Mouse (Mus musculus): Measurements from ENCODE around the gene Ggt5. TPM values are rescaled to one million over a fixed set of nuclear protein-coding genes. Genes with fewer than 3 reads are reported as not detected.

Ggt5 gene
- polyA plus RNA-seq, 2 experiments = 0.27 to 0.65 TPM

- Histone ChIP-seq H3K9me3 (ENCODE audit: control insufficient read depth, low read length) (no peaks in the 10 kb centered on the region), H3K4me1 (replicated peaks; ENCODE audit: control insufficient read depth in 2 of 2, insufficient read depth in 2 of 2, low read length in 1 of 2) (peaks cover 0 to 13% of the 10 kb centered on the region in 2 experiments; a peak in 3 of 4 replicates), H3K4me3 (ENCODE audit: insufficient read depth in 1 of 2, low read depth in 2 of 2, low read length in 2 of 2) (no peak overlapping the region), H3K27ac (no peak overlapping the region), H3K4me2 (ENCODE audit: low read depth) (no peak overlapping the region), H3K9ac (replicated peaks) (no peak overlapping the region), H3K27me3 (ENCODE audit: control insufficient read depth, insufficient read depth, low read length) (no peaks in the 10 kb centered on the region), H3K36me3 (replicated peaks; ENCODE audit: control insufficient read depth, insufficient read depth, low read depth) (peaks cover 7% of the 10 kb centered on the region)
- DNase-seq (ENCODE audit: low read depth in 3 of 3, low spot score in 3 of 3) (no peak), ATAC-seq (ENCODE audit: insufficient read depth) (no peak)
- TF ChIP-seq EP300 (IDR thresholded peaks at IDR 0.05; ENCODE audit: low read depth) (no peak), CTCF (IDR thresholded peaks at IDR 0.05; ENCODE audit: low read depth) (no peak)
- 78% methylated on average over 3 of the region's 3 CpGs for WGBS (ENCODE audit: insufficient replicate concordance)
Observed at GRCm38 (mm10) chr10:75647362-75647761, 58.2 kb downstream of the Ggt5 start.

- Histone ChIP-seq H3K4me3 (ENCODE audit: insufficient read depth in 1 of 2, low read depth in 2 of 2, low read length in 2 of 2) (no peak overlapping the region), H3K36me3 (replicated peaks; ENCODE audit: control insufficient read depth, insufficient read depth, low read depth) (peaks cover 14% of the 10 kb centered on the region), H3K9ac (replicated peaks) (no peak overlapping the region), H3K9me3 (ENCODE audit: control insufficient read depth, low read length) (no peaks in the 10 kb centered on the region), H3K4me1 (replicated peaks; ENCODE audit: control insufficient read depth in 2 of 2, insufficient read depth in 2 of 2, low read length in 1 of 2) (peaks cover 0 to 11% of the 10 kb centered on the region in 2 experiments; a peak in 3 of 4 replicates), H3K27me3 (ENCODE audit: control insufficient read depth, insufficient read depth, low read length) (no peaks in the 10 kb centered on the region), H3K27ac (no peak overlapping the region), H3K4me2 (ENCODE audit: low read depth) (no peak overlapping the region)
- DNase-seq (ENCODE audit: low read depth in 3 of 3, low spot score in 3 of 3) (no peak), ATAC-seq (ENCODE audit: insufficient read depth) (no peak)
- 92% methylated on average over 6 of the region's 6 CpGs for WGBS (ENCODE audit: insufficient replicate concordance)
- TF ChIP-seq EP300 (IDR thresholded peaks at IDR 0.05; ENCODE audit: low read depth) (no peak), CTCF (IDR thresholded peaks at IDR 0.05; ENCODE audit: low read depth) (no peak)
Observed at GRCm38 (mm10) chr10:75648091-75648490, 59.0 kb downstream of the Ggt5 start.

GRCm38 (mm10) chr10:75649001-75649400, 59.9 kb downstream of the Ggt5 start:
- no peak overlapping the region for H3K9ac ChIP-seq (replicated peaks)
- peaks cover 17% of the 10 kb centered on the region for H3K36me3 ChIP-seq (replicated peaks; ENCODE audit: control insufficient read depth, insufficient read depth, low read depth)

GRCm38 (mm10) chr10:75649406-75649995, 60.4 kb downstream of the Ggt5 start:
- H3K4me1 ChIP-seq (replicated peaks; ENCODE audit: control insufficient read depth in 2 of 2, insufficient read depth in 2 of 2, low read length in 1 of 2) = no peaks in the 10 kb centered on the region
- H3K27me3 ChIP-seq (ENCODE audit: control insufficient read depth, insufficient read depth, low read length) = no peaks in the 10 kb centered on the region
- no peak overlapping the region for H3K27ac ChIP-seq
- H3K4me2 ChIP-seq (ENCODE audit: low read depth) = no peak overlapping the region
- WGBS (ENCODE audit: insufficient replicate concordance) = 84% methylated on average over 4 of the region's 4 CpGs
- H3K4me3 ChIP-seq (ENCODE audit: insufficient read depth in 1 of 2, low read depth in 2 of 2, low read length in 2 of 2) = no peak overlapping the region
- DNase-seq (ENCODE audit: low read depth in 3 of 3, low spot score in 3 of 3) (no peak), ATAC-seq (ENCODE audit: insufficient read depth) (no peak)
- no peaks in the 10 kb centered on the region for H3K9me3 ChIP-seq (ENCODE audit: control insufficient read depth, low read length)
- no peak overlapping the region for H3K9ac ChIP-seq (replicated peaks)
- TF ChIP-seq CTCF (IDR thresholded peaks at IDR 0.05; ENCODE audit: low read depth) = no peak
- peaks cover 17% of the 10 kb centered on the region for H3K36me3 ChIP-seq (replicated peaks; ENCODE audit: control insufficient read depth, insufficient read depth, low read depth)

More at GRCm38 (mm10) chr10:75649001-75649400, 59.9 kb downstream of the Ggt5 start:
- H3K27me3 ChIP-seq (ENCODE audit: control insufficient read depth, insufficient read depth, low read length) = no peaks in the 10 kb centered on the region
- H3K9me3 ChIP-seq (ENCODE audit: control insufficient read depth, low read length) = no peaks in the 10 kb centered on the region
- no peak overlapping the region for H3K4me2 ChIP-seq (ENCODE audit: low read depth)
- ATAC-seq (ENCODE audit: insufficient read depth) = no peak
- TF ChIP-seq EP300 (IDR thresholded peaks at IDR 0.05; ENCODE audit: low read depth) (no peak), CTCF (IDR thresholded peaks at IDR 0.05; ENCODE audit: low read depth) (no peak)
- WGBS (ENCODE audit: insufficient replicate concordance) = 81% methylated on average over 7 of the region's 7 CpGs
- peaks cover 0 to 4% of the 10 kb centered on the region in 2 experiments; a peak in 2 of 4 replicates for H3K4me1 ChIP-seq (replicated peaks; ENCODE audit: control insufficient read depth in 2 of 2, insufficient read depth in 2 of 2, low read length in 1 of 2)
- DNase-seq (ENCODE audit: low read depth in 3 of 3, low spot score in 3 of 3) = no peak
- no peak overlapping the region for H3K27ac ChIP-seq
- H3K4me3 ChIP-seq (ENCODE audit: insufficient read depth in 1 of 2, low read depth in 2 of 2, low read length in 2 of 2) = no peak overlapping the region

GRCm38 (mm10) chr10:75650306-75650902, 61.3 kb downstream of the Ggt5 start:
- H3K4me2 ChIP-seq (ENCODE audit: low read depth) = no peak overlapping the region
- H3K27ac ChIP-seq = no peak overlapping the region
- TF ChIP-seq CTCF (IDR thresholded peaks at IDR 0.05; ENCODE audit: low read depth) = no peak
- TF ChIP-seq EP300 (IDR thresholded peaks at IDR 0.05; ENCODE audit: low read depth) = no peak
- no peak overlapping the region for H3K9ac ChIP-seq (replicated peaks)
- ATAC-seq (ENCODE audit: insufficient read depth) (no peak), DNase-seq (ENCODE audit: low read depth in 3 of 3, low spot score in 3 of 3) (no peak)
- WGBS (ENCODE audit: insufficient replicate concordance) = 72% methylated on average over 6 of the region's 6 CpGs
- H3K4me1 ChIP-seq (replicated peaks; ENCODE audit: control insufficient read depth in 2 of 2, insufficient read depth in 2 of 2, low read length in 1 of 2) = no peaks in the 10 kb centered on the region
- H3K4me3 ChIP-seq (ENCODE audit: insufficient read depth in 1 of 2, low read depth in 2 of 2, low read length in 2 of 2) = no peak overlapping the region
- H3K36me3 ChIP-seq (replicated peaks; ENCODE audit: control insufficient read depth, insufficient read depth, low read depth) = peaks cover 20% of the 10 kb centered on the region
- H3K9me3 ChIP-seq (ENCODE audit: control insufficient read depth, low read length) = no peaks in the 10 kb centered on the region
- no peaks in the 10 kb centered on the region for H3K27me3 ChIP-seq (ENCODE audit: control insufficient read depth, insufficient read depth, low read length)
